Mouse (Mus musculus): Measurements from ENCODE around the gene Atxn7l3b. TPM values are rescaled to one million over a fixed set of nuclear protein-coding genes. Genes with fewer than 3 reads are reported as not detected.
A peak's percentile ranks its signal among the peaks of the same experiment; 100 is the strongest.
"Not testable (repeated sequence)": the region's sequence is repeated elsewhere in the genome, so short reads cannot be mapped to it uniquely, and the experiment has no call there.

The Atxn7l3b gene
- polyA plus RNA-seq (2015; fragmentation: Nextera tagmentation; extraction: Ambion mirVana) = 410 and 423 TPM in 2 replicates

- no peaks in the 10 kb centered on the region for H3K9me3 ChIP-seq
- peak within 1 kb of the TSS; percentile 95 for H3K9ac ChIP-seq (replicated peaks)
- ATAC-seq = peak; percentile 99
- no peaks in the 10 kb centered on the region for H3K27me3 ChIP-seq
- peaks cover 25% of the 10 kb centered on the region for H3K36me3 ChIP-seq
- peak within 1 kb of the TSS; percentile 85 for H3K4me2 ChIP-seq (replicated peaks)
- H3K4me3 ChIP-seq (replicated peaks) = peak within 1 kb of the TSS; percentile 90
- WGBS = 2% methylated on average over 68 of the region's 70 CpGs
- peaks cover 40% of the 10 kb centered on the region for H3K4me1 ChIP-seq (replicated peaks)
- peak within 1 kb of the TSS; percentile 95 for H3K27ac ChIP-seq
Observed at GRCm38 (mm10) chr10:112928452-112929221, at the start of gene Atxn7l3b. Gene Atxn7l3b, minus strand, starts transcription at chr10:112929001.

- H3K9ac ChIP-seq (replicated peaks) = no peak overlapping the region
- H3K4me3 ChIP-seq (replicated peaks) = no peak overlapping the region
- no peak for ATAC-seq
- no peaks in the 10 kb centered on the region for H3K4me1 ChIP-seq (replicated peaks)
- H3K27ac ChIP-seq = no peak overlapping the region
- no peaks in the 10 kb centered on the region for H3K9me3 ChIP-seq
- no peak overlapping the region for H3K4me2 ChIP-seq (replicated peaks)
- no peaks in the 10 kb centered on the region for H3K36me3 ChIP-seq
- no peaks in the 10 kb centered on the region for H3K27me3 ChIP-seq
- WGBS = 84% methylated on average over 4 of the region's 4 CpGs
Observed at GRCm38 (mm10) chr10:112977586-112977985, 48.8 kb upstream of the Atxn7l3b start.

DNA sequence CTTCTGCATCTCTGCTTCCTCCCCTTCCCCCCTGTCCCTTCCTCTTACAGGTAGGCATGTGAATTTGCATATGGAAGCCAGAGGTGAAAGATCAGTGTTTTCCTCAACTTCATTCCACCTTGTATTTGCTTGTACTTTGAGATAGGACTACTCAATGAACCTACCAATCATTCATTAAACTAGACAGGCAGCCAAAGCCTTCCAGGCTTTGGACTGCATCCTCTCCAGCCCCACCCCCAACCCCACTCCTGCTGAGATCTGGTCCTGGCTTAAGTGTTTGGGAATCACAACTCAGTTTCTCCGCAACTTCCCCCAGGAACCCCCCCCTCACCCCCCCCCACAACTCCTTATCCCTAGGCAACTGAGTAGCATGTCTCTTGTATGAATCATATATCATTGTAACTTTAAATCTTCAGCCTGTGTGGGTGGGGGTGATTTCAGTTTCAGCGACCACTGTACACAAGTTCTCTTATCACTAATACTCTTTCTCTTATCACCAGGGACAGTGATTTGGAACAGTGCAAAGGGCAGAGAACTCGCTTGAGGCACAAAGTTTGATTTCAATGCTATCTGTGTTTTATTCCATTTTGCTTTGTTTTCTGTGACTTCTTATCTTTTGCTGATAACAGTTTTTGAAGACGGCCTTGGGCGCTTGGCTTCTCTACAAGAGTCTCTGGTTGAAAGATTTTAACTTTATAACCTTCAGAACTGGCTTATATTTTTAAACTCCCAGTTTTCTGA, 44.7 kb upstream of the Atxn7l3b start:
- Histone ChIP-seq H3K4me3 (replicated peaks) (no peak overlapping the region), H3K36me3 (no peaks in the 10 kb centered on the region), H3K27ac (no peak overlapping the region), H3K9ac (replicated peaks) (no peak overlapping the region), H3K4me2 (replicated peaks) (no peak overlapping the region), H3K27me3 (no peaks in the 10 kb centered on the region), H3K4me1 (replicated peaks) (no peaks in the 10 kb centered on the region), H3K9me3 (no peaks in the 10 kb centered on the region)
- ATAC-seq = no peak
- 65% methylated on average over 5 of the region's 5 CpGs for WGBS

DNA sequence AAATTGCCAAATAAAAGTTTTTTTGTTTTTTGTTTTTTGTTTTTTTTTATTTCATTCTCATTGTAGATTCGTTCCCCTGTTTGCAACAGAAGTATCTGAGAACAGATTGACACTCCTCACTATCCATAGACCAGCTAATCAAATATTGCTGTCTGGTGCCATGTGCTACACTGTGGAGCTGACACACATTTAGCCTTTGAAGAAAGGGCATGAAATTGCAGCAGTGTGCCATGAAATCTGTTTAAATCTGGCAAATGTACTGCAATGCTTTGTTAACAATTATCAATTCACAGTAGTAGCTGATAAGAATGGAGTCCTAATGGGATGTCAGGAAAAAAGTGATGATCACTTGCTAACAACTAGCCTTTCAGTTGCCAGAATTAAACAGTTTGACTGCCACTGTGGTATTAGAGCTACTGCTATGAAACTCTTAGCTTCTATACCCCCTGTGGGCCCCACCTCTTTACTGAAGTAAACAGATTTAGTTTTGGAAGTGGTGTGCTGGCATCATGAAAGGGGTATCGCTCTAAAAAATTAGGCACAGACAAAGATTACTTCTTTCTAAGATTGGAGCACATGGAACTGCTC, 41.3 kb upstream of the Atxn7l3b start:
- Histone ChIP-seq H3K27ac (no peak overlapping the region), H3K9me3 (no peaks in the 10 kb centered on the region), H3K27me3 (no peaks in the 10 kb centered on the region), H3K4me1 (replicated peaks) (no peaks in the 10 kb centered on the region), H3K4me2 (replicated peaks) (no peak overlapping the region), H3K36me3 (no peaks in the 10 kb centered on the region), H3K4me3 (replicated peaks) (no peak overlapping the region), H3K9ac (replicated peaks) (no peak overlapping the region)
- WGBS = 71% methylated on average over 2 of the region's 2 CpGs
- no peak for ATAC-seq

GRCm38 (mm10) chr10:112967578-112967977, 38.8 kb upstream of the Atxn7l3b start:
- no peak overlapping the region for H3K27ac ChIP-seq
- H3K4me2 ChIP-seq (replicated peaks) = no peak overlapping the region
- H3K4me1 ChIP-seq (replicated peaks) = no peaks in the 10 kb centered on the region
- no peaks in the 10 kb centered on the region for H3K36me3 ChIP-seq
- no peak overlapping the region for H3K9ac ChIP-seq (replicated peaks)
- 83% methylated on average over 2 of the region's 2 CpGs for WGBS
- H3K9me3 ChIP-seq = no peaks in the 10 kb centered on the region
- no peak for ATAC-seq
- H3K27me3 ChIP-seq = no peaks in the 10 kb centered on the region
- H3K4me3 ChIP-seq (replicated peaks) = no peak overlapping the region

DNA sequence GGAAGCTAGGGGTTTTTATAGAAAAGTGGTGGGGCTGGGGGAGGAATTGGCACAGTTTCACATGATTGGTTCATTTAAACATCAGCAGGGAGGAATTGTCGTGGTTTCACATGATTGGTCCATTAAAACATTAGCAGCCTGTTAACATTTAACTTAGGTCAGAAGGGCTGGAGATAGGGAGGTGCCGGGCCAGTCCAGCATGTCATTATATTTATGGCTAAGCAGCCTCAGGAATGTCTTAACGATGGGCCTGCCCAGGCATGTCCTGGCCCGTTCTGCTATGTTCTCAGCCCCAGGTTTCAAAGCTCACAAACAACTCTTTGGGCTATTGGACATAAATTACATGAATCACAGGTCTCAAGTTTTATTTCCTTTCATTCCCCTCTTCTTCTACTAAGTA, 33.4 kb upstream of the Atxn7l3b start:
- WGBS = 46% methylated on average over 4 of the region's 4 CpGs

DNA sequence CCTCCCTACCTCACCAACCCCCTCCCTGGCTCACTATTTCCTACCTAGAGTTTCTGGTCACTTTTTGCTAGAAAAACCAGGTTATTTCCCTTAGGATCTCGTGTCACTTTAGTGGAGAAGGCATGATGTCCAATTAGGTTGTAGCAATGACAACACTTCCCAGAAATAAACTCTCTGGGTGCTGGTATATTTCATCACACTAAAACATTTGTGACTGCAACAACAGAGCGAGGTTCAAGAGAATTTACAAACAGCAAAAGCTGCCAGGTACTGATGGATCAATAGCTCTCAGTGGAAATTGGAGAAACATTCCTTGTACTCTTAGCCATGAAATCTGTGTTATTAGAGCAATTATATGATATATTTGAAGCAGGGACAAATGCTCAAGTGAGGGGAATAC, 25.3 kb upstream of the Atxn7l3b start:
- no peak overlapping the region for H3K4me3 ChIP-seq (replicated peaks)
- H3K9me3 ChIP-seq = no peaks in the 10 kb centered on the region
- H3K36me3 ChIP-seq = no peaks in the 10 kb centered on the region
- no peak overlapping the region for H3K27ac ChIP-seq
- no peak for ATAC-seq
- WGBS = 75% methylated on average over 2 of the region's 2 CpGs
- no peaks in the 10 kb centered on the region for H3K4me1 ChIP-seq (replicated peaks)
- no peak overlapping the region for H3K9ac ChIP-seq (replicated peaks)
- H3K4me2 ChIP-seq (replicated peaks) = no peak overlapping the region
- H3K27me3 ChIP-seq = no peaks in the 10 kb centered on the region

More for the DNA sequence above, 33.4 kb upstream of the Atxn7l3b start:
- H3K4me3 ChIP-seq (replicated peaks); H3K27ac ChIP-seq; H3K4me1 ChIP-seq (replicated peaks); ATAC-seq; H3K27me3 ChIP-seq; H3K4me2 ChIP-seq (replicated peaks); H3K36me3 ChIP-seq; H3K9me3 ChIP-seq; H3K9ac ChIP-seq (replicated peaks): not testable (repeated sequence)

DNA sequence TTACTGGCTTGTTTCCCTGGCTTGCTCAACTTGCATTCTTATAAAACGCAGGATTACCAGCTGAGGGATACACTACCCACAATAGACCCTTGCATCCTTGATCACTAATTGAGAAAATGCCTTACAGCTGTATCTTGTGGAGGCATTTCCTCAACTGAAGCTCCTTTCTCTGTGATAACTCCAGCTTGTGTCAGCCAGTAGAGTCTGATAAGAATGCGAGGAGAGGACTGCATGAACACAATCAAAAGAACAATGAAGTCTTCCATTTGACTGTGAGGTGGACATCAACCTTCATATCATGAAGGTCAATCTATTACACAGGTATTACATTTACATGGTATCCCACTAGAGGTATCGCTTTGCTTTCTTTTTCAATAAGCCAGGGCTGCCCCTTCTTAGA, 19.7 kb upstream of the Atxn7l3b start:
- Histone ChIP-seq H3K4me1 (replicated peaks) (no peaks in the 10 kb centered on the region), H3K4me3 (replicated peaks) (no peak overlapping the region), H3K9ac (replicated peaks) (no peak overlapping the region), H3K27ac (no peak overlapping the region), H3K27me3 (no peaks in the 10 kb centered on the region), H3K9me3 (no peaks in the 10 kb centered on the region), H3K36me3 (no peaks in the 10 kb centered on the region), H3K4me2 (replicated peaks) (no peak overlapping the region)
- 86% methylated on average over 3 of the region's 3 CpGs for WGBS
- ATAC-seq = no peak

- WGBS = 42% methylated on average over 9 of the region's 9 CpGs
- peak; percentile 32 for ATAC-seq
- H3K4me2 ChIP-seq (replicated peaks) = peak overlapping the region; percentile 85
Observed at GRCm38 (mm10) chr10:112929222-112929615, 418 bp upstream of the Atxn7l3b start.

DNA sequence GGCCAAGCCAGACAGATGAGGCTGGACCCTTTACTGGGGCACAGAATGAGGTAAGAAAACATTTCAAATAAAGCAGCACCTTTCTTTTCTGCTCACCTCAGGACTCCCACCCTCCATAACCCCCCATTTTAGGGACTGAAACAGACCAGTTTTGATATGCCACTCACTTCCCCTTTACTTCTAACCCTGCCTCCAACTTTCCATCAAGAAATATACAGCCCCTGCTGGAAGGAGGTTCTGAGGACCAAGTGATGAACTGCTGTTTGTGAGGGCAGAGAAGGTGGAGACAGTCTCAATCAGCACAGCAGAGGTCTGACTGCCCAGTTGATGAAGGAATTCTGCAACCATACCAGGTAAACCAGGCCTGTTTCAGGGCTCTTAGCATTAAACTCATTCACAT, 1.8 kb downstream of the Atxn7l3b start:
- Histone ChIP-seq H3K9ac (replicated peaks) (no peak overlapping the region; the same call in 1 of the 2 replicates), H3K27ac (no peak overlapping the region), H3K36me3 (peaks cover 31% of the 10 kb centered on the region), H3K4me3 (replicated peaks) (peak overlapping the region; percentile 90), H3K4me1 (replicated peaks) (peaks cover 40% of the 10 kb centered on the region), H3K9me3 (no peaks in the 10 kb centered on the region), H3K4me2 (replicated peaks) (peak overlapping the region; percentile 85), H3K27me3 (no peaks in the 10 kb centered on the region)
- no peak for ATAC-seq

More at GRCm38 (mm10) chr10:112929222-112929615, 418 bp upstream of the Atxn7l3b start:
- peak overlapping the region; percentile 95 for H3K9ac ChIP-seq (replicated peaks)
- no peaks in the 10 kb centered on the region for H3K27me3 ChIP-seq
- H3K9me3 ChIP-seq = no peaks in the 10 kb centered on the region
- H3K4me3 ChIP-seq (replicated peaks) = peak overlapping the region; percentile 90
- peak overlapping the region; percentile 95 for H3K27ac ChIP-seq
- peaks cover 25% of the 10 kb centered on the region for H3K36me3 ChIP-seq
- H3K4me1 ChIP-seq (replicated peaks) = peaks cover 38% of the 10 kb centered on the region

DNA sequence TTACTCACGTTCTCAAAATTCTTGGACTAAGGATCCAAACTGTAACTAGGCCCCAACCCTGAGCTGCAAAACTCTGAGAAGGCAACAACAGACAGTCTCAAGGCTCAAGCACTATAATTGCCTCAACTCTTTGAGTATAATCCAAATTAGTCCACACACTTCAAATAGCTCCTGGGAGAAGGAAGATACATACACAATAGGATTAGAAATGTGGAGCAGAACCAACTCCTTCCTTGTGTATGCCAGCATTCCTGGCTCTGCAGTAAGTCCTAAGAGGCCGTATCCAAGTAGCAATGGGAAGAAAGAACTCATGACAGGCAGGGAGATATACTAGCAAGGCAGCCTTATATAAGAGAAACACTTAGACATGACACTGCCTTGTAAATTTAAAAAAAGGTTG, 2.5 kb downstream of the Atxn7l3b start:
- peak overlapping the region; percentile 90 for H3K4me3 ChIP-seq (replicated peaks)
- no peaks in the 10 kb centered on the region for H3K27me3 ChIP-seq
- H3K4me1 ChIP-seq (replicated peaks) = peaks cover 40% of the 10 kb centered on the region
- H3K9me3 ChIP-seq = no peaks in the 10 kb centered on the region
- H3K4me2 ChIP-seq (replicated peaks) = peak overlapping the region; percentile 85
- H3K36me3 ChIP-seq = peaks cover 34% of the 10 kb centered on the region
- WGBS = 75% methylated on average over 2 of the region's 2 CpGs
- no peak overlapping the region for H3K9ac ChIP-seq (replicated peaks)
- no peak for ATAC-seq
- H3K27ac ChIP-seq = no peak overlapping the region

DNA sequence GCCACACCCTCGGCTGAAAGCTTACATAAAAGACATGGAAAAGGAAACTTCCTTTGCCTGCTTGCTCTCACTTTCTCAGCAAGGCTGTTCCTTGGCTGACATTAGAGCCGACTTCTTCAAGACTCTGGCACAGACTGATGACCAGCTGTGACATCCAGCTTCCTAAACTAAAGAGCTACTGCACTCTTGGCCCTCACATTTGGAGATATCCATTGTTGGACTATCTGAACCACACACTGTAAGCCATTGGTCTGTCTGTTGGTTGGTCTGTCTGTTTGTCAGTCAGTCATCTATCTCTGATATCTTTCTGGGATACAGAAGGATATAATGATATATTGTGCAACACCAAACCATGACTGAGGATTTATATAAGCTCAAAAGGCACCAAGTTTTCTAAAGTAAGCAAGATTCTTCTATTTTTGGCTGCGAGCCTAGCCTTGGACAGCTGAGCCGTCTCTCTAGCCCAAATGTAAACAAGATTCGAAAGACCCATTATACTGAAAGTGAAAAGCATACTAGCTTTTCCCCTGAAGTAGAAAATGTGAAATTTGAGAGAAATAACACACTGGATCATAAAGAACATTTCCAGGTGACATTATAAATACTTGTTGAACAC, 12.1 kb downstream of the Atxn7l3b start:
- 84% methylated on average over 5 of the region's 5 CpGs for WGBS
- no peak overlapping the region for H3K27ac ChIP-seq

More for the DNA sequence above, 12.1 kb downstream of the Atxn7l3b start:
- H3K27me3 ChIP-seq = no peaks in the 10 kb centered on the region
- H3K4me2 ChIP-seq (replicated peaks) = no peak overlapping the region
- no peak overlapping the region for H3K4me3 ChIP-seq (replicated peaks)
- no peaks in the 10 kb centered on the region for H3K4me1 ChIP-seq (replicated peaks)
- H3K9me3 ChIP-seq = no peaks in the 10 kb centered on the region
- H3K9ac ChIP-seq (replicated peaks) = no peak overlapping the region
- 0 out of 2 replicates have a peak, but pooled peaks cover under 1% of the 10 kb centered on the region for H3K36me3 ChIP-seq
- no peak for ATAC-seq
